Mouse (Mus musculus) heart, adult 2 months (tissue): ENCODE results near the gene Ccdc124.

Experiments used
- CTCF ChIP-seq: fragments of 200-600 bp; IDR thresholded peaks from 2 replicates; pipeline ENCODE4 v1.8.1; 2022; ENCODE audit warnings: antibody characterized with exemption, mild to moderate bottlenecking, moderate library complexity
- EP300 ChIP-seq: fragments of 200-500 bp; IDR thresholded peaks from 2 replicates; pipeline ENCODE4 v1.6.1; 2011; ENCODE audit warnings: low read depth, low read length, control low read depth; ENCODE audit not compliant: insufficient read depth
- POLR2A ChIP-seq: fragments of 200-500 bp; IDR thresholded peaks from 2 replicates; pipeline ENCODE4 v1.6.1; 2011; ENCODE audit warnings: mild to moderate bottlenecking, low read depth, low read length, control low read depth; ENCODE audit not compliant: insufficient read depth

GRCm38 (mm10) chr8:70891356-70891755 lies 17.6 kb upstream of the Ccdc124 start:
- TF ChIP-seq POLR2A (no peak), CTCF (no peak), EP300 (no peak)
